ENCODE assay signal across 19 mouse cellular contexts in genomic region chr9:89606256-89606655, GRCm38 (mm10). TPM values are rescaled to one million over a fixed set of nuclear protein-coding genes. Genes with fewer than 3 reads are reported as not detected.
DNase-seq lines count a peak whose midpoint lies in the region; ATAC-seq and TF ChIP-seq lines count a peak whose summit lies in the region.
"Had no signal": no experiment of that assay in that cellular context is flagged by ENCODE, and none has a peak within 500 bp of the region (broad histone marks: within the 10 kb centered on the region; RNA-seq: fewer than 3 reads in every experiment).

No protein-coding gene starts in this region.

- H3K27me3 ChIP-seq in neural tube, embryonic 13.5 days, result no peaks in the 10 kb centered on the region
- no peaks in the 10 kb centered on the region for H3K27me3 ChIP-seq in intestine, embryonic 14.5 days (replicated peaks; ENCODE audit: control insufficient read depth, insufficient read depth, low read length)
- no peaks in the 10 kb centered on the region for H3K27me3 ChIP-seq in kidney, embryonic 16.5 days (ENCODE audit: insufficient read depth, low read length)
- H3K27me3 ChIP-seq in forebrain, postnatal 0 days (ENCODE audit: insufficient read depth, low read length), result no peaks in the 10 kb centered on the region
- H3K27me3 ChIP-seq in midbrain, embryonic 10.5 days (ENCODE audit: low read depth, poor library complexity, severe bottlenecking), result no peaks in the 10 kb centered on the region
- H3K27me3 ChIP-seq: embryonic facial prominence, embryonic 12.5 days; liver, embryonic 12.5 days had no signal

- WGBS in neural tube, embryonic 13.5 days, result 39% methylated on average over 11 of the region's 11 CpGs
- WGBS in intestine, embryonic 14.5 days, result 53% methylated on average over 11 of the region's 11 CpGs
- WGBS in kidney, embryonic 16.5 days, result 21% methylated on average over 11 of the region's 11 CpGs
- WGBS in forebrain, postnatal 0 days, result 77% methylated on average over 11 of the region's 11 CpGs
- WGBS in midbrain, embryonic 10.5 days, result 84% methylated on average over 11 of the region's 11 CpGs

- no peak for DNase-seq in neural tube, embryonic 10.5 days (ENCODE audit: extremely low spot score, low spot score)
- peak; percentile 46 for DNase-seq in intestine, embryonic 14.5 days (ENCODE audit: low spot score)
- no peak for DNase-seq in forebrain, postnatal 0 days
- DNase-seq in midbrain, embryonic 10.5 days (ENCODE audit: low spot score), result no peak
- no peak for DNase-seq in frontal cortex, adult 2 months (ENCODE audit: extremely low spot score in 1 of 2, low spot score in 1 of 2)
- DNase-seq in layer of hippocampus, adult 9-11 months, result no peak
- DNase-seq: adrenal gland, postnatal 25 days; heart, postnatal 4 days; lung, postnatal 4 days; midbrain, embryonic 14.5 days; retina, postnatal 1 day; thymus, postnatal 14 days had no signal

- no peak for TF ChIP-seq CTCF in forebrain, postnatal 0 days (IDR thresholded peaks at IDR 0.05; ENCODE audit: low read depth)

- no peaks in the 10 kb centered on the region for H3K9me3 ChIP-seq in neural tube, embryonic 13.5 days
- H3K9me3 ChIP-seq in intestine, embryonic 14.5 days (ENCODE audit: control insufficient read depth, low read length), result no peaks in the 10 kb centered on the region
- no peaks in the 10 kb centered on the region for H3K9me3 ChIP-seq in kidney, embryonic 16.5 days (ENCODE audit: low read length)
- H3K9me3 ChIP-seq in forebrain, postnatal 0 days (ENCODE audit: low read length), result no peaks in the 10 kb centered on the region
- H3K9me3 ChIP-seq in midbrain, embryonic 10.5 days (replicated peaks), result no peaks in the 10 kb centered on the region
- H3K9me3 ChIP-seq: embryonic facial prominence, embryonic 12.5 days; forebrain, embryonic 10.5 days had no signal

- peak; percentile 41; the same call in 1 of the 2 replicates for ATAC-seq in neural tube, embryonic 13.5 days (ENCODE audit: low read depth)
- no peak for ATAC-seq in intestine, embryonic 14.5 days (replicated peaks; ENCODE audit: low FRiP score, low TSS enrichment, low read depth)
- ATAC-seq in kidney, embryonic 16.5 days (ENCODE audit: low FRiP score, low TSS enrichment), result peak; percentile 61; the same call in 1 of the 2 replicates
- ATAC-seq in forebrain, postnatal 0 days, result no peak
- ATAC-seq: liver, embryonic 12.5 days had no signal

- 0 out of 2 replicates have a peak overlapping the region, but pooled peaks have one; percentile 38 for H3K27ac ChIP-seq in neural tube, embryonic 13.5 days (replicated peaks)
- H3K27ac ChIP-seq in intestine, embryonic 14.5 days (ENCODE audit: low read depth), result no peak overlapping the region
- H3K27ac ChIP-seq in kidney, embryonic 16.5 days (ENCODE audit: low read length), result no peak overlapping the region
- no peak overlapping the region for H3K27ac ChIP-seq in forebrain, postnatal 0 days (ENCODE audit: low read depth, low read length)
- no peak overlapping the region for H3K27ac ChIP-seq in midbrain, embryonic 10.5 days (replicated peaks)
- H3K27ac ChIP-seq: embryonic facial prominence, embryonic 12.5 days; forebrain, embryonic 10.5 days; liver, embryonic 12.5 days had no signal

- H3K4me2 ChIP-seq in neural tube, embryonic 13.5 days, result no peak overlapping the region
- no peak overlapping the region for H3K4me2 ChIP-seq in intestine, embryonic 14.5 days (ENCODE audit: low read length)
- no peak overlapping the region for H3K4me2 ChIP-seq in kidney, embryonic 16.5 days (replicated peaks; ENCODE audit: low read depth, low read length)
- no peak overlapping the region for H3K4me2 ChIP-seq in forebrain, postnatal 0 days (ENCODE audit: low read depth)
- H3K4me2 ChIP-seq: embryonic facial prominence, embryonic 12.5 days; liver, embryonic 12.5 days had no signal

- H3K4me1 ChIP-seq in neural tube, embryonic 13.5 days (replicated peaks), result peaks cover 18% of the 10 kb centered on the region
- no peaks in the 10 kb centered on the region for H3K4me1 ChIP-seq in intestine, embryonic 14.5 days (replicated peaks; ENCODE audit: control insufficient read depth, insufficient read depth, low read length)
- no peaks in the 10 kb centered on the region for H3K4me1 ChIP-seq in kidney, embryonic 16.5 days (ENCODE audit: insufficient read depth, low read length)
- H3K4me1 ChIP-seq in forebrain, postnatal 0 days (ENCODE audit: insufficient read depth), result no peaks in the 10 kb centered on the region
- H3K4me1 ChIP-seq in midbrain, embryonic 10.5 days, result peaks cover under 1% of the 10 kb centered on the region; the same call in 1 of the 2 replicates
- H3K4me1 ChIP-seq: embryonic facial prominence, embryonic 12.5 days; forebrain, embryonic 10.5 days; liver, embryonic 12.5 days had no signal

- H3K4me3 ChIP-seq in neural tube, embryonic 13.5 days, result no peak overlapping the region
- no peak overlapping the region for H3K4me3 ChIP-seq in intestine, embryonic 14.5 days (ENCODE audit: low read depth, low read length)
- H3K4me3 ChIP-seq in kidney, embryonic 16.5 days (ENCODE audit: low read length), result no peak overlapping the region
- no peak overlapping the region for H3K4me3 ChIP-seq in forebrain, postnatal 0 days (ENCODE audit: low read depth, low read length)
- no peak overlapping the region for H3K4me3 ChIP-seq in midbrain, embryonic 10.5 days
- H3K4me3 ChIP-seq: embryonic facial prominence, embryonic 12.5 days; forebrain, embryonic 10.5 days; liver, embryonic 12.5 days had no signal

- H3K36me3 ChIP-seq in neural tube, embryonic 13.5 days, result peaks cover 17% of the 10 kb centered on the region
- no peaks in the 10 kb centered on the region for H3K36me3 ChIP-seq in intestine, embryonic 14.5 days (ENCODE audit: control insufficient read depth, insufficient read depth, low read length)
- no peaks in the 10 kb centered on the region for H3K36me3 ChIP-seq in kidney, embryonic 16.5 days (ENCODE audit: insufficient read depth, low read length)
- no peaks in the 10 kb centered on the region for H3K36me3 ChIP-seq in forebrain, postnatal 0 days (ENCODE audit: insufficient read depth)
- H3K36me3 ChIP-seq in midbrain, embryonic 10.5 days, result no peaks in the 10 kb centered on the region
- H3K36me3 ChIP-seq: embryonic facial prominence, embryonic 12.5 days; forebrain, embryonic 10.5 days; liver, embryonic 12.5 days had no signal

- no peak overlapping the region for H3K9ac ChIP-seq in neural tube, embryonic 13.5 days
- H3K9ac ChIP-seq in intestine, embryonic 14.5 days (ENCODE audit: low read length), result no peak overlapping the region
- H3K9ac ChIP-seq in kidney, embryonic 16.5 days (replicated peaks; ENCODE audit: low read length), result no peak overlapping the region
- no peak overlapping the region for H3K9ac ChIP-seq in forebrain, postnatal 0 days
- H3K9ac ChIP-seq: embryonic facial prominence, embryonic 12.5 days; liver, embryonic 12.5 days had no signal

RNA-seq across cellular contexts. Expression of gene Minar1, which starts 16.7 kb away (rescaled TPM):
- polyA plus RNA-seq in neural tube, embryonic 13.5 days (2015; fragmentation: Nextera tagmentation; extraction: Ambion mirVana), result 3.0 TPM in 2 replicates
- 0.12 and 0.15 TPM in 2 replicates for polyA plus RNA-seq in intestine, embryonic 14.5 days (2014; fragmentation: Nextera tagmentation; extraction: Ambion mirVana)
- polyA plus RNA-seq in kidney, embryonic 16.5 days (2015; fragmentation: Nextera tagmentation; extraction: Ambion mirVana), result 0.05 TPM in 1 of 2 replicates, not detected in the other
- 9.2 and 10.1 TPM in 2 replicates for total RNA-seq in forebrain, postnatal 0 days (2014; rRNA removed)
- 1.6 and 2.7 TPM in 2 replicates for polyA plus RNA-seq in forebrain, postnatal 0 days (2015; fragmentation: Nextera tagmentation; extraction: Ambion mirVana)
- 0.06 TPM in 1 of 2 replicates, not detected in the other for polyA plus RNA-seq in midbrain, embryonic 10.5 days (2016; fragmentation: Nextera tagmentation; extraction: Ambion mirVana)
- 1.7 and 1.8 TPM in 2 replicates for polyA plus RNA-seq in frontal cortex, adult 2 months (2012; rRNA removed)
- total RNA-seq: MEL had no signal
- polyA plus RNA-seq: liver, embryonic 12.5 days; small intestine, adult 2 months had no signal

Comparison
In these comparisons a context has a peak if more than half of its experiments do, and no peak if none do; other contexts are left out.
1. ATAC-seq: peak in neural tube, embryonic 13.5 days (single experiment) and kidney, embryonic 16.5 days (single experiment); none in intestine, embryonic 14.5 days (single experiment) and forebrain, postnatal 0 days (single experiment).